Mouse (Mus musculus): ENCODE measurements at regions not wholly inside any gene's neighbourhood (a gene's known extent, or its start where the extent isn't known, plus 50 kb on each side); places are given as distances from the start of the nearest gene placed in this dataset.

GRCm38 (mm10) chr1:28144824-28145223 is 635.2 kb downstream of the Gm597 start:
- ATAC-seq (replicated peaks; ENCODE audit: low read depth, poor library complexity, severe bottlenecking) = no peak

GRCm38 (mm10) chr1:28102021-28102526 is 678.0 kb downstream of the Gm597 start:
- no peak for ATAC-seq (replicated peaks; ENCODE audit: low read depth, poor library complexity, severe bottlenecking)

- ATAC-seq (replicated peaks; ENCODE audit: low read depth, poor library complexity, severe bottlenecking) = no peak
Measured at GRCm38 (mm10) chr1:28084456-28084855, 695.6 kb downstream of the Gm597 start.

- ATAC-seq (replicated peaks; ENCODE audit: low read depth, poor library complexity, severe bottlenecking) = peak; percentile 98
Measured at GRCm38 (mm10) chr1:28053980-28054379, 726.1 kb downstream of the Gm597 start.

- ATAC-seq (replicated peaks; ENCODE audit: low read depth, poor library complexity, severe bottlenecking) = peak; percentile 77
Measured at GRCm38 (mm10) chr1:28047964-28048363, 732.1 kb downstream of the Gm597 start.

GRCm38 (mm10) chr1:28047379-28047778 is 732.7 kb downstream of the Gm597 start:
- no peak for ATAC-seq (replicated peaks; ENCODE audit: low read depth, poor library complexity, severe bottlenecking)

- ATAC-seq (replicated peaks; ENCODE audit: low read depth, poor library complexity, severe bottlenecking) = no peak
Measured at GRCm38 (mm10) chr1:28045695-28046094, 734.4 kb downstream of the Gm597 start.

- no peak for ATAC-seq (replicated peaks; ENCODE audit: low read depth, poor library complexity, severe bottlenecking)
Measured at GRCm38 (mm10) chr1:28025720-28026119, 754.3 kb downstream of the Gm597 start.

GRCm38 (mm10) chr1:27998434-27998833 is 781.6 kb downstream of the Gm597 start:
- ATAC-seq (replicated peaks; ENCODE audit: low read depth, poor library complexity, severe bottlenecking) = no peak

GRCm38 (mm10) chr1:27963369-27963768 is 816.7 kb downstream of the Gm597 start:
- ATAC-seq (replicated peaks; ENCODE audit: low read depth, poor library complexity, severe bottlenecking) = no peak
